Mouse (Mus musculus) brown adipose tissue, adult 24 weeks (tissue): ENCODE results near the gene Mettl27. TPM values are rescaled to one million over a fixed set of nuclear protein-coding genes. Genes with fewer than 3 reads are reported as not detected.
"Not testable (repeated sequence)": the region's sequence is repeated elsewhere in the genome, so short reads cannot be mapped to it uniquely, and the experiment has no call there.

Source experiments
- H3K27ac ChIP-seq: fragments of 200-500 bp; replicated peaks from 2 replicates; pipeline ENCODE4 v1.5.1; 2012; ENCODE audit warnings: low read depth, mild to moderate bottlenecking, low read length
- H3K4me1 ChIP-seq: fragments of 200-500 bp; 2 replicates; pipeline ENCODE4 v1.6.1; 2012; ENCODE audit warnings: low read length, mixed read lengths; ENCODE audit not compliant: control insufficient read depth, insufficient read depth, insufficient read length
- H3K4me3 ChIP-seq: fragments of 200-500 bp; 2 replicates; pipeline ENCODE4 v1.5.1; 2012; ENCODE audit warnings: low read depth, mild to moderate bottlenecking, low read length, moderate library complexity; ENCODE audit not compliant: insufficient read depth
- polyA plus RNA-seq: library from polyadenylated mRNA; stranded (reverse); fragments of >200 nt; gene quantifications from 2 replicates; pipeline ENCODE4 v1.2.4, GENCODE M21; 2012; ENCODE audit not compliant: missing spikeins, insufficient read depth, insufficient read length

The Mettl27 gene
- polyA plus RNA-seq, 1 experiment: 9.3 TPM

- H3K4me1 ChIP-seq: peaks cover 3% of the 10 kb centered on the region; the same call in 1 of the 2 replicates
- no peak overlapping the region for H3K27ac ChIP-seq
- H3K4me3 ChIP-seq: no peak overlapping the region
These were observed 28.3 kb downstream of the Mettl27 start for GRCm38 (mm10) chr5:134960430-134960829.

GRCm38 (mm10) chr5:134961519-134961918 is 29.4 kb downstream of the Mettl27 start:
- Histone ChIP-seq H3K4me1 (peaks cover 3% of the 10 kb centered on the region; the same call in 1 of the 2 replicates), H3K27ac (no peak overlapping the region), H3K4me3 (no peak overlapping the region)

- H3K4me3 ChIP-seq: no peak overlapping the region
- no peak overlapping the region for H3K27ac ChIP-seq
- H3K4me1 ChIP-seq: peaks cover 3% of the 10 kb centered on the region; the same call in 1 of the 2 replicates
These were observed 31.4 kb downstream of the Mettl27 start for GRCm38 (mm10) chr5:134963546-134963945.

- not testable (repeated sequence) for H3K4me1 ChIP-seq, H3K4me3 ChIP-seq, H3K27ac ChIP-seq
These were observed 32.5 kb downstream of the Mettl27 start for GRCm38 (mm10) chr5:134964655-134965054.

GRCm38 (mm10) chr5:134965473-134965851 is 33.3 kb downstream of the Mettl27 start:
- no peak overlapping the region for H3K27ac ChIP-seq
- peaks cover 3% of the 10 kb centered on the region; the same call in 1 of the 2 replicates for H3K4me1 ChIP-seq
- peak overlapping the region; percentile 8; the same call in 1 of the 2 replicates for H3K4me3 ChIP-seq

- Histone ChIP-seq H3K4me3 (peak overlapping the region; percentile 8), H3K4me1 (peaks cover 3% of the 10 kb centered on the region; the same call in 1 of the 2 replicates), H3K27ac (no peak overlapping the region)
These were observed 34.0 kb downstream of the Mettl27 start for GRCm38 (mm10) chr5:134965852-134966821.

- Histone ChIP-seq H3K4me1 (peaks cover 3% of the 10 kb centered on the region; the same call in 1 of the 2 replicates), H3K4me3 (no peak overlapping the region), H3K27ac (no peak overlapping the region)
These were observed 35.2 kb downstream of the Mettl27 start for GRCm38 (mm10) chr5:134967164-134967944.

GRCm38 (mm10) chr5:134970671-134971070 is 38.5 kb downstream of the Mettl27 start:
- H3K4me1 ChIP-seq: no peaks in the 10 kb centered on the region; the same call in 1 of the 2 replicates
- no peak overlapping the region for H3K4me3 ChIP-seq
- H3K27ac ChIP-seq: no peak overlapping the region

- Histone ChIP-seq H3K4me1 (no peaks in the 10 kb centered on the region), H3K27ac (no peak overlapping the region), H3K4me3 (no peak overlapping the region)
These were observed 40.9 kb downstream of the Mettl27 start for GRCm38 (mm10) chr5:134973081-134973480.

GRCm38 (mm10) chr5:134973526-134973925 is 41.4 kb downstream of the Mettl27 start:
- no peak overlapping the region for H3K4me3 ChIP-seq
- no peak overlapping the region for H3K27ac ChIP-seq
- no peaks in the 10 kb centered on the region for H3K4me1 ChIP-seq

- H3K4me3 ChIP-seq: no peak overlapping the region
- no peak overlapping the region for H3K27ac ChIP-seq
- H3K4me1 ChIP-seq: no peaks in the 10 kb centered on the region
These were observed 42.1 kb downstream of the Mettl27 start for GRCm38 (mm10) chr5:134974294-134974693.

GRCm38 (mm10) chr5:134974921-134975320 is 42.8 kb downstream of the Mettl27 start:
- H3K27ac ChIP-seq: no peak overlapping the region
- no peak overlapping the region for H3K4me3 ChIP-seq
- no peaks in the 10 kb centered on the region for H3K4me1 ChIP-seq

GRCm38 (mm10) chr5:134976164-134976563 is 44.0 kb downstream of the Mettl27 start:
- H3K4me1 ChIP-seq: no peaks in the 10 kb centered on the region
- H3K27ac ChIP-seq: no peak overlapping the region
- H3K4me3 ChIP-seq: no peak overlapping the region

- H3K4me3 ChIP-seq: no peak overlapping the region
- H3K27ac ChIP-seq: no peak overlapping the region
- no peaks in the 10 kb centered on the region for H3K4me1 ChIP-seq
These were observed 44.5 kb downstream of the Mettl27 start for GRCm38 (mm10) chr5:134976577-134977250.

- H3K27ac ChIP-seq: no peak overlapping the region
- no peaks in the 10 kb centered on the region for H3K4me1 ChIP-seq
- H3K4me3 ChIP-seq: no peak overlapping the region
These were observed 45.7 kb downstream of the Mettl27 start for GRCm38 (mm10) chr5:134977837-134978236.
